Mouse (Mus musculus): ENCODE results near the gene Swi5. TPM values are rescaled to one million over a fixed set of nuclear protein-coding genes. Genes with fewer than 3 reads are reported as not detected.

Gene Swi5
- polyA plus RNA-seq, 2 experiments: 100.0 to 130 TPM

DNA sequence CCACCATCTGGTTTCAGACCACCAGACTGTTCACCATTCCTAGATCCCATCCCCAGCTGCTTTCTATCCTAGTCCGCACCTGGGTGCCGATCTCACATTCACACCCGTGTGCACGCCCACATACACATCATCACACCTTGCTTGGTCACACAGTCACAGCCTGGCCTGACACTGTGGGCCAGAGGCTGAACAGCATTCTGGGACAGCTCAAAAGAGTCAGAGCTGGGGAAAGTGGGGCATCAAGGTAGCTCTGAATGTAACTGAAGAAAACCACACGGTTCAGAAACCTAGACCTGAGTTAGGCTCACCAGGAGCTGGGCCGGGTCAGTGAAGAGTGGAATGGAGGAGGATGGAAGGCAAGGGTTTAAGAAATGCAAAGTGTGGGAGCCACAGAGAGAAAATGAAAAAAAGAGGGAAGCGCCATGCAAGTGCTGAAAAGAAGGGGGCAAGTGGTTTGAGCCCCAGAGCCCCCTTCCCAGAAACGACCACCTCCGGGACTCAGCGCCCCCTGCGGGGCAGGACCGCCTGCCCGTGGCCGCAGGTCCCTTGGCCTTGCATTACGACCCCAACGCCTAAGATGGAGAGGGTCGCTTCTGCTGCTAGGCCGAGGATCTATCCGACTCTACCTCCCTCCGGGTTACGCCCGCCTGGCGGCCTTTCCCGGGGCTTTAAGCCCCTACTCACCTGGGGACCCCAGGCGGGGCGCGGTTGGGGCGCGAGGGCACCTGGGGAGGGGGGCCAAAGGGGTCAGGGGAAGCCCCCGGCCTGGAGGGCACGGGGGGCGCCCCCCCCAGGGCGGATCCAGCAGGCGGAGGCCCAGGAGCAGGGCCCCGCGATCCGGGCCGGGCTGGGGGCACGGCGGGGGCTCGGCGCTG lies 23.8 kb upstream of the Swi5 start:
- H3K9me3 ChIP-seq (ENCODE audit: control insufficient read depth, low read length): no peaks in the 10 kb centered on the region
- H3K4me1 ChIP-seq (replicated peaks; ENCODE audit: control insufficient read depth in 2 of 2, insufficient read depth in 2 of 2, low read length in 1 of 2): peaks cover 3 to 4% of the 10 kb centered on the region in 2 experiments; a peak in 3 of 4 replicates
- H3K4me3 ChIP-seq (ENCODE audit: insufficient read depth in 1 of 2, low read depth in 2 of 2, low read length in 2 of 2): peak overlapping the region in 1 of 2 experiments; percentile 48; a peak in 2 of 4 replicates
- H3K4me2 ChIP-seq (ENCODE audit: low read depth): peak overlapping the region; percentile 91
- peaks cover 16% of the 10 kb centered on the region for H3K27me3 ChIP-seq (ENCODE audit: control insufficient read depth, insufficient read depth, low read length)
- TF ChIP-seq CTCF (IDR thresholded peaks at IDR 0.05; ENCODE audit: low read depth): no peak
- TF ChIP-seq EP300 (IDR thresholded peaks at IDR 0.05; ENCODE audit: low read depth): no peak
- no peak overlapping the region for H3K27ac ChIP-seq
- H3K36me3 ChIP-seq (replicated peaks; ENCODE audit: control insufficient read depth, insufficient read depth, low read depth): no peaks in the 10 kb centered on the region; the same call in 1 of the 2 replicates
- DNase-seq (ENCODE audit: low read depth in 3 of 3, low spot score in 3 of 3) (no peak), ATAC-seq (ENCODE audit: insufficient read depth) (no peak)
- 0 out of 2 replicates have a peak overlapping the region, but pooled peaks have one; percentile 23 for H3K9ac ChIP-seq (replicated peaks)
- 9% methylated on average over 40 of the region's 42 CpGs for WGBS (ENCODE audit: insufficient replicate concordance)

DNA sequence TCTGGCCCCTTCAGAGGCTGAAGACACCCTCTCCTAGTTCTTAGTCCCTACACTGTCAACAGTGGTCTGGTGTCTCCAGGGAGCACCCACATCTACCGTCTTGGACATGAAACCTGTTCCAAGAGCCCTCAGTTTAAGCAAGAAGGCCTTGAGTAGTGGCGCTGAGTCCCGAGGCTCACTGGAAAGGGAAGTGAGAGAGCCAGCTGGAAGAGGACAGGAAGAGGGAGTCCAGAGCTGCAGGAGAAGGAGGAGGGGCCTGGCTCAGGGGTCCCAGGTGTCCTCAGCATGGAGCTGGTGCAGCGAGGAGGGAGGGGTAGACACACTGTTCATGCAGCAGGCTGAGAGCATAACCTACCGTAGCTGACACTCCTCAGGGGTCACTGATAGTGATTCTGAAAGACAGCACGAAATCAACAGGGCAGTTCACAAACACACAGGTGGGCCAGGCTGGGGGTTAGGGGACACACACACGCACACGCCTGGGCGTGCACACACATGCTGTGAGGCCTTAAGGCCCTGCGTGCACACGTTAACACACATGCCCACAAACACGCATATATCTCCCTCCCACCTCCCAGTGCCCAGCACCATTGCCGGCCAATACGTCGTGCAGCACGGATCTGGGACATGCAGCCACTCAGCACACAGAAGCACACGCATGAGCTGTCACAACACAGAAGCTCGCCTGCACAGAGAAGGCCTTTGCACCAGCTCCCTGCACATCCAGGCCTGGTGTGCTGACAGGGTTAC lies 22.4 kb upstream of the Swi5 start:
- Histone ChIP-seq H3K36me3 (replicated peaks; ENCODE audit: control insufficient read depth, insufficient read depth, low read depth) (peaks cover 7% of the 10 kb centered on the region), H3K27ac (no peak overlapping the region), H3K9ac (replicated peaks) (no peak overlapping the region), H3K4me1 (replicated peaks; ENCODE audit: control insufficient read depth in 2 of 2, insufficient read depth in 2 of 2, low read length in 1 of 2) (peaks cover 3 to 4% of the 10 kb centered on the region in 2 experiments; a peak in 3 of 4 replicates), H3K9me3 (ENCODE audit: control insufficient read depth, low read length) (no peaks in the 10 kb centered on the region), H3K4me2 (ENCODE audit: low read depth) (no peak overlapping the region), H3K4me3 (ENCODE audit: insufficient read depth in 1 of 2, low read depth in 2 of 2, low read length in 2 of 2) (no peak overlapping the region), H3K27me3 (ENCODE audit: control insufficient read depth, insufficient read depth, low read length) (peaks cover 14% of the 10 kb centered on the region)
- TF ChIP-seq EP300 (IDR thresholded peaks at IDR 0.05; ENCODE audit: low read depth) (no peak), CTCF (IDR thresholded peaks at IDR 0.05; ENCODE audit: low read depth) (no peak)
- ATAC-seq (ENCODE audit: insufficient read depth) (no peak), DNase-seq (ENCODE audit: low read depth in 3 of 3, low spot score in 3 of 3) (no peak)
- 77% methylated on average over 18 of the region's 18 CpGs for WGBS (ENCODE audit: insufficient replicate concordance)

DNA sequence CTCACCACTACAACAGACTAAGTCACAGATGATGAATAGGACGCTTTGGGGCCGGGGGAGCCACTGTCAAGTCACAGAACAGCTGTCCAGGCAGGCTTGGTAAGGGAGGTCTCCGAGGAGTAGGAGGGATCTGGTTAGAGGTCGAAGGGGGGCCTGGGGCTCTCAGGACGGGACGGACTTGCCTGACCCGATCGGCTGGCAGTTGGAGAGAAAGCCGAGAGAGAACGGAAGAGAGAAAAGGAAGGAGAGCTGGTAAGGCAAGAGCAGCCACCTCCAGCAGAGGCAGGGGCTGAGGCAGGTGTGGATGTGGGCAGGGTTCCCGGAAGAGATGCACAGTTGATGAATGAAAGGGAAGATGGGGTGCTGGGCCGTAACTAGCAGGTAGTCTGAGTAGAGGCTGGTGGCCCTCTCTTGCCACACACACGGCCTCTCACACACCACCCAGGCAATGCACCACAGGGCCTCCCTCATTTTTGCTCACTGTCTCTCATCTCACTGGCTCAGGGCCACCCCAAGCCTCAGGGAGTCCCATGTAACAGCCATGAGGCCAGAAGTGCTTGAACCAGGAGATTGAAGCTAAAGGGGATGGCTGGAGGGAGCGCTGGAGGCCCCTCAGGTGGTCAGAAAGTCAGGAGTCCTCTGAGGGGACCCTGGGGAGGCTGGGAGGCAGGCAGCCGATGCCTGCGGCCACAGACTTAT lies 21.1 kb upstream of the Swi5 start:
- no peak overlapping the region for H3K9ac ChIP-seq (replicated peaks)
- ATAC-seq (ENCODE audit: insufficient read depth) (no peak), DNase-seq (ENCODE audit: low read depth in 3 of 3, low spot score in 3 of 3) (no peak)
- H3K27me3 ChIP-seq (ENCODE audit: control insufficient read depth, insufficient read depth, low read length): peaks cover 14% of the 10 kb centered on the region
- H3K36me3 ChIP-seq (replicated peaks; ENCODE audit: control insufficient read depth, insufficient read depth, low read depth): peaks cover 10% of the 10 kb centered on the region
- no peak overlapping the region for H3K27ac ChIP-seq
- H3K4me2 ChIP-seq (ENCODE audit: low read depth): no peak overlapping the region
- TF ChIP-seq EP300 (IDR thresholded peaks at IDR 0.05; ENCODE audit: low read depth): no peak
- no peak for TF ChIP-seq CTCF (IDR thresholded peaks at IDR 0.05; ENCODE audit: low read depth)
- H3K4me3 ChIP-seq (ENCODE audit: insufficient read depth in 1 of 2, low read depth in 2 of 2, low read length in 2 of 2): no peak overlapping the region
- WGBS (ENCODE audit: insufficient replicate concordance): 78% methylated on average over 16 of the region's 16 CpGs
- no peaks in the 10 kb centered on the region for H3K9me3 ChIP-seq (ENCODE audit: control insufficient read depth, low read length)
- peaks cover 3 to 4% of the 10 kb centered on the region in 2 experiments; a peak in 3 of 4 replicates for H3K4me1 ChIP-seq (replicated peaks; ENCODE audit: control insufficient read depth in 2 of 2, insufficient read depth in 2 of 2, low read length in 1 of 2)

DNA sequence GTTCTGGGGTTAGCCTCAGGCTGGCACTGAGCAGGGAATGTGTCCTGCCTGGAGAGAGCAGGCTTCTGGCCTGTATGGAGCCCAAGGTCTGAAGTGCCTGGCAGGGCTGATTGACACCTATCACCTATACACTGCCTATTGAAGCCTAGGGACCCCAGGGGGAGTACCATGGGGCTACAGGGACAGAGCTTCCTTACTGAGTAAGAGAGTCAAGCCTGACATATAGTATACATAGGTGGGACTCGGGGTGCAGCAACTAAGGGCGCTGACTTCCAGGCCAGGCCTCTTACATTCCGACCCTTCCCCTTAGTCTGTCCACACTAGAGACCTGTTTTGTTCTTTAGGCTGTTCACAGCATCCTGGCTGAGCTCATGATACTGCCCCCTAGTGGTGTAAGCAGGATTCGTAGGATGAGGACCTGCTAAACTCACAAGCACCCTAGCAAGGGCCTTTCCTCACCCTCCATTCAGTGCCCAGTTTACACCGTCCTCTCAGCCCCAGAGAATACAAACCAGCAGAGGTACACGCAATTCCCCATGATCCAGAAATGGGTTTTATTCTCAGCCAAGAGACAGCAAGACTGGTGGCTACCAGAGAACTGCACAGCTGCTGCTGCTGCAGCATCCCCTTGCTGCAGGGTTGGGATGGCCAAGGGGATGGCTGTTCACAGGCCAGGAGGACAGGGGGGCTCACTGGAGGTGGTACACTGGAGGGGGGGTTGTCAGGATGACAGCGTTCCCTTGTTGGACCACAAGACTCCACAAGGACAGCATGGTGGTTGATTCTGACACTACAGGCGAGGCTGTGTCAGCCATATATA lies 20.3 kb upstream of the Swi5 start:
- Histone ChIP-seq H3K4me3 (ENCODE audit: insufficient read depth in 1 of 2, low read depth in 2 of 2, low read length in 2 of 2) (no peak overlapping the region), H3K9ac (replicated peaks) (no peak overlapping the region), H3K27ac (no peak overlapping the region), H3K4me1 (replicated peaks; ENCODE audit: control insufficient read depth in 2 of 2, insufficient read depth in 2 of 2, low read length in 1 of 2) (peaks cover 3 to 4% of the 10 kb centered on the region in 2 experiments; a peak in 3 of 4 replicates), H3K4me2 (ENCODE audit: low read depth) (no peak overlapping the region), H3K36me3 (replicated peaks; ENCODE audit: control insufficient read depth, insufficient read depth, low read depth) (peaks cover 14% of the 10 kb centered on the region), H3K9me3 (ENCODE audit: control insufficient read depth, low read length) (no peaks in the 10 kb centered on the region), H3K27me3 (ENCODE audit: control insufficient read depth, insufficient read depth, low read length) (peaks cover 11% of the 10 kb centered on the region)
- no peak for ATAC-seq (ENCODE audit: insufficient read depth)
- peak in 1 of 3 experiments; percentile 39 for DNase-seq (ENCODE audit: low read depth in 3 of 3, low spot score in 3 of 3)
- WGBS (ENCODE audit: insufficient replicate concordance): 42% methylated on average over 8 of the region's 8 CpGs
- TF ChIP-seq CTCF (IDR thresholded peaks at IDR 0.05; ENCODE audit: low read depth) (peak; percentile 89), EP300 (IDR thresholded peaks at IDR 0.05; ENCODE audit: low read depth) (no peak)
